Mouse (Mus musculus): ENCODE measurements around the gene Med26.

DNA sequence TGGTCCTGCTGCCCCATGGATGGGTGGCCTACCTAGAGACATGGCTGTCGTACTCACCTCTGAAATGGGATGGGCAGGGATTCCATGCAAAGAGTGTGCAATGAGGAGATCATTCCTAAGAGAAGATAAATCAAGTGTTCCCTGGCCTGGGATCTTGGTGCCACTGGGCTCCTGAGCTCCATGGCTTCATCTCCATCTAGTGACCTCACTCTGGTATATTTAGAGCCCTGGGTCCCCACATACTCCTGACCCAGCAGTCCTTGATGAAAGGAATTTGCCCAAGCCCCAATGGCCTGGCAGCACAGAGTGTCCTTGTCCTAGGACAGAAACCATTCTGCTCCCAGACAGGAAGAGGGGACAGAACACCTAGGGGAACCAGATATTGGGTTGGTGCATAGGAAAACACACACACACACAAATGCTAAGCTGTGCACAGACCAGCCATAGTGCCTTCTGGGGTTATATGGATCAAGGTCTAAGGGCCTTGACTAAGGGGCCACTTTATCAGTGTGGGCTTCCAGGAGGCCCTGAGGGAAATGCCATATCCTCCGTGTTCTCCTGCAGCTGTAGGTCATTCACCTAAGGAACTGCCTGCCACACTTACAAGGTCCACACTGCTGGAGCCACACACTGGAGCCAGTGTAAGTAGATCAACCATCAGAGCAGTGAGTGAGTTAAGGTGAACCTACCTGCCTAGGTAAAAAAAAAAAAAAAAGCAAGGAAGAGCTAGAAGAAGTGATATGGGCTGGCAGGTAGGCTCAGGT lies 48.4 kb downstream of the Med26 start:
- TF ChIP-seq POLR2A (IDR thresholded peaks at IDR 0.05; ENCODE audit: borderline replicate concordance, insufficient read depth, low read length) = no peak
- TF ChIP-seq CTCF (IDR thresholded peaks at IDR 0.05; ENCODE audit: borderline replicate concordance, insufficient read depth, low read depth, low read length) = no peak

Data from cerebellum, adult 2 months (tissue).